Mouse (Mus musculus): ENCODE results near the gene Mrln. TPM values are rescaled to one million over a fixed set of nuclear protein-coding genes. Genes with fewer than 3 reads are reported as not detected.

Gene Mrln
- total and polyA plus RNA-seq, 3 experiments: 3.0 to 4.1 (median 3.4) TPM

DNA sequence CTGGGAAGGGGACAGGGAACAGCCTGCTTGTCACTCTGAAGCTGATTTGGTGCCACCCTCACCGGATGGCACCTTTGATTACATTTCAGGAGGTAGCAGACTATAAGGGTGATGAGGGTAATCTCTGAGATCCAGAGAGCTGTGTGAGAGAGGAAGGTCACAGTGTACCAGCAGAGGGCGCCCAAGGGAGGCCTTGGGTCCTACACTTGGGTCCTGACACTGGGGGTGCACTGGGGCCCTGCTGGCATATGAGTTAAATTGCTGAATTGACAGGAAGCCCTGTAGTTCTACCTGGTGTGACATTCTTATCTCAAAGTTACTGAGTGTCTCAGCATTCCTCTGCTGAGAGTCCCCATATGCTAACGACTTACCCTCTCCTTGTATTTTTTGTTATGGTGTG lies 31.1 kb upstream of the Mrln start:
- no peaks in the 10 kb centered on the region; the same call in 1 of the 2 replicates for H3K4me1 ChIP-seq (ENCODE audit: control insufficient read depth, insufficient read depth, low read length)
- WGBS: 53% methylated on average over 3 of the region's 3 CpGs
- no peaks in the 10 kb centered on the region for H3K36me3 ChIP-seq (ENCODE audit: control insufficient read depth, insufficient read depth, low read length)
- peak; percentile 55 to 76 for DNase-seq
- H3K9ac ChIP-seq (ENCODE audit: low read depth, low read length): no peak overlapping the region
- no peak overlapping the region for H3K27ac ChIP-seq
- no peak overlapping the region for H3K4me3 ChIP-seq
- intact Hi-C loops (cut with DNase I): loop anchor here (2.0 kb wide), 1 partner anchor 123 kb away; no protein-coding TSS in a partner anchor
- no peaks in the 10 kb centered on the region for H3K79me2 ChIP-seq (replicated peaks; ENCODE audit: control insufficient read depth, insufficient read depth, low read length)
- no peaks in the 10 kb centered on the region for H3K27me3 ChIP-seq (ENCODE audit: control insufficient read depth, insufficient read depth, low read length)
- TF ChIP-seq CTCF (IDR thresholded peaks at IDR 0.05) (peak; percentile 92), POLR2A (IDR thresholded peaks at IDR 0.05; ENCODE audit: insufficient read depth, low read depth, low read length) (no peak)

DNA sequence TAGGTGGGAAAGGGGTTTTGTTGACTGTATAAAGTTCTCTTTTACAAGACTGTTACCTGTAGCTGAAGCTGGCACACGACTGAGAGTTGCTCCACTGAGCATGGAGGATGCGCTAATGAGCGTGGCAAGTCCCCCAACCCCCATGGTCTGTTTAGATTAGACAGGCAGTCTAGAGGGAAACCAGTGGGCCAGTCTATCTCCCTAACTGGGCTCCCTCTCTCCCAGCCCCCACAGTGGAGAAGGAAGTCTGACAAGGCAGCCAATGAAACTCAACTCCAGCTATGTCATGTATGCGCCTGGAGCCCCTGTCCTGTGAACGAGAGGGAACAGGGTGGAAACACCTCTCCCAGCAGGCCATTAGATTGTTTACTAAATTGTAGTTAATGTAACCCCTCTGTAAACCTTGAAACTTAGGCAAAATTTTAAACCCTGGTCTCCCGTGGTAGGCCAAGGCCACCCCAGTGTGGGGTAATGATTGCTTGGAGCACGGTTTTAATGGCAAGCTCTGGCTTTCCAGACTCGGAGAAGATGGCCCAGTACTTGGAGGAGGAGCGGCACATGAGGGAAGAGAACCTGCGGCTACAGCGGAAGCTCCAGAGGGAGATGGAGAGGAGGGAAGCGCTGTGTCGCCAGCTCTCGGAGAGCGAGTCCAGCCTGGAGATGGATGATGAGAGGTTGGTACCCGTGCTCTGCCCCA lies 29.8 kb upstream of the Mrln start:
- no peaks in the 10 kb centered on the region for H3K36me3 ChIP-seq (ENCODE audit: control insufficient read depth, insufficient read depth, low read length)
- H3K9ac ChIP-seq (ENCODE audit: low read depth, low read length): no peak overlapping the region
- H3K27me3 ChIP-seq (ENCODE audit: control insufficient read depth, insufficient read depth, low read length): no peaks in the 10 kb centered on the region
- no peak overlapping the region for H3K4me3 ChIP-seq
- intact Hi-C loops (cut with DNase I): no loop called here
- 85% methylated on average over 16 of the region's 16 CpGs for WGBS
- TF ChIP-seq EP300 (IDR thresholded peaks at IDR 0.05; ENCODE audit: insufficient read depth, low read depth, low read length) (no peak), POLR2A (IDR thresholded peaks at IDR 0.05; ENCODE audit: insufficient read depth, low read depth, low read length) (no peak), CTCF (IDR thresholded peaks at IDR 0.05) (no peak)
- no peaks in the 10 kb centered on the region for H3K4me1 ChIP-seq (ENCODE audit: control insufficient read depth, insufficient read depth, low read length)
- H3K27ac ChIP-seq: no peak overlapping the region
- no peaks in the 10 kb centered on the region for H3K79me2 ChIP-seq (replicated peaks; ENCODE audit: control insufficient read depth, insufficient read depth, low read length)
- no peak for DNase-seq

- Histone ChIP-seq H3K9ac (ENCODE audit: low read depth, low read length) (no peak overlapping the region), H3K27ac (no peak overlapping the region), H3K27me3 (ENCODE audit: control insufficient read depth, insufficient read depth, low read length) (no peaks in the 10 kb centered on the region), H3K4me1 (ENCODE audit: control insufficient read depth, insufficient read depth, low read length) (peaks cover 16% of the 10 kb centered on the region), H3K36me3 (ENCODE audit: control insufficient read depth, insufficient read depth, low read length) (no peaks in the 10 kb centered on the region), H3K79me2 (replicated peaks; ENCODE audit: control insufficient read depth, insufficient read depth, low read length) (no peaks in the 10 kb centered on the region), H3K4me3 (no peak overlapping the region)
- WGBS: 87% methylated on average over 9 of the region's 9 CpGs
- DNase-seq: no peak
- intact Hi-C loops (cut with DNase I): loop anchor here (5.0 kb wide), 1 partner anchor 43 kb away; no protein-coding TSS in a partner anchor
- no peak for TF ChIP-seq POLR2A (IDR thresholded peaks at IDR 0.05; ENCODE audit: insufficient read depth, low read depth, low read length)
- TF ChIP-seq EP300 (IDR thresholded peaks at IDR 0.05; ENCODE audit: insufficient read depth, low read depth, low read length): no peak
- TF ChIP-seq CTCF (IDR thresholded peaks at IDR 0.05): no peak
These were observed 23.7 kb upstream of the Mrln start for GRCm38 (mm10) chr10:70180727-70181126.

DNA sequence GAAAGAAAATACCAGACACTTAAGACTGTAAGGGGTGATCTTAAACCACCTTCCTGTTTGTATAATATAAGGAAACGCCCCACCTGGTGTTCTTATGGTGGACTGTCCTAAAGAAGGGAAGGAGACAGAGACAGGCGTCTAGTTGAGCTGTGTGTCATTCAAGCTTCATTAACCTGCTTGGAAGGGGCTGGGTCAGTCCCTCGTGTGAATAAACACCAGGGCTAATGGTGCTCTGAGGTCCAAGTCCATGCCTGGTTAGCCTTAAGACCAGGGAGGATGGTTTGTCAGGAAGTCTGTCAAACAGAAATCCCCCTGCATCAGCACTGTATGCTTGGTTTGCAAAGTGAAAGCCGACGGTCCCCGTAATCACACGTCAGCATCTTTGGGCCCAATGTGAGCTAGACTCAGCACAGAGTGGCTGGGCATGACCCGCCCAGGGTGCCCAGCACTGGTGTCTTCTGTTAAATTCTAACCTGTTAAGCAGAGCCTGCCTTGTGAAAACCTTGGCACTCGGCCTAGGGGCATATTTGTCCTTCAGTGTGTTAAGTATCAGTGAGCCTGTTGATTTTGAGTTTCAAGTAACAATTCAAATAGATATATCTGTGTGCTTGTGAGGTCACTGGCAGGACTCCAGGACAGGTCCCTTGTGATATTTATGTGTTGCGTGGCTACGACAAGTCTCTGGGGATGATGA lies 23.0 kb upstream of the Mrln start:
- Histone ChIP-seq H3K79me2 (replicated peaks; ENCODE audit: control insufficient read depth, insufficient read depth, low read length) (no peaks in the 10 kb centered on the region), H3K4me1 (ENCODE audit: control insufficient read depth, insufficient read depth, low read length) (peaks cover 16% of the 10 kb centered on the region), H3K27me3 (ENCODE audit: control insufficient read depth, insufficient read depth, low read length) (no peaks in the 10 kb centered on the region), H3K36me3 (ENCODE audit: control insufficient read depth, insufficient read depth, low read length) (no peaks in the 10 kb centered on the region), H3K4me3 (no peak overlapping the region), H3K27ac (no peak overlapping the region), H3K9ac (ENCODE audit: low read depth, low read length) (no peak overlapping the region)
- TF ChIP-seq POLR2A (IDR thresholded peaks at IDR 0.05; ENCODE audit: insufficient read depth, low read depth, low read length) (no peak), EP300 (IDR thresholded peaks at IDR 0.05; ENCODE audit: insufficient read depth, low read depth, low read length) (no peak), CTCF (IDR thresholded peaks at IDR 0.05) (no peak)
- WGBS: 68% methylated on average over 11 of the region's 11 CpGs
- DNase-seq: no peak
- intact Hi-C loops (cut with DNase I): loop anchor here (5.0 kb wide), 1 partner anchor 44 kb away; no protein-coding TSS in a partner anchor

GRCm38 (mm10) chr10:70183210-70184080 lies 21.0 kb upstream of the Mrln start:
- Histone ChIP-seq H3K4me1 (ENCODE audit: control insufficient read depth, insufficient read depth, low read length) (peaks cover 18% of the 10 kb centered on the region), H3K27me3 (ENCODE audit: control insufficient read depth, insufficient read depth, low read length) (no peaks in the 10 kb centered on the region), H3K4me3 (no peak overlapping the region), H3K36me3 (ENCODE audit: control insufficient read depth, insufficient read depth, low read length) (no peaks in the 10 kb centered on the region), H3K27ac (peak overlapping the region; percentile 55), H3K9ac (ENCODE audit: low read depth, low read length) (peak overlapping the region; percentile 5; the same call in 1 of the 2 replicates), H3K79me2 (replicated peaks; ENCODE audit: control insufficient read depth, insufficient read depth, low read length) (no peaks in the 10 kb centered on the region)
- DNase-seq: peak; percentile 55 to 56
- WGBS: 41% methylated on average over 15 of the region's 15 CpGs
- intact Hi-C loops (cut with DNase I): loop anchor here (5.0 kb wide), 1 partner anchor 46 kb away; no protein-coding TSS in a partner anchor
- TF ChIP-seq POLR2A (IDR thresholded peaks at IDR 0.05; ENCODE audit: insufficient read depth, low read depth, low read length) (no peak), EP300 (IDR thresholded peaks at IDR 0.05; ENCODE audit: insufficient read depth, low read depth, low read length) (peak; percentile 58), CTCF (IDR thresholded peaks at IDR 0.05) (no peak)
